Mouse (Mus musculus) heart, adult 2 months (tissue): Measurements from ENCODE around the gene Phpt1.

Experiments
- CTCF ChIP-seq: fragments of 200-600 bp; IDR thresholded peaks from 2 replicates; pipeline ENCODE4 v1.8.1; 2022; ENCODE audit warnings: antibody characterized with exemption, mild to moderate bottlenecking, moderate library complexity
- EP300 ChIP-seq: fragments of 200-500 bp; IDR thresholded peaks from 2 replicates; pipeline ENCODE4 v1.6.1; 2011; ENCODE audit warnings: low read depth, low read length, control low read depth; ENCODE audit not compliant: insufficient read depth

DNA sequence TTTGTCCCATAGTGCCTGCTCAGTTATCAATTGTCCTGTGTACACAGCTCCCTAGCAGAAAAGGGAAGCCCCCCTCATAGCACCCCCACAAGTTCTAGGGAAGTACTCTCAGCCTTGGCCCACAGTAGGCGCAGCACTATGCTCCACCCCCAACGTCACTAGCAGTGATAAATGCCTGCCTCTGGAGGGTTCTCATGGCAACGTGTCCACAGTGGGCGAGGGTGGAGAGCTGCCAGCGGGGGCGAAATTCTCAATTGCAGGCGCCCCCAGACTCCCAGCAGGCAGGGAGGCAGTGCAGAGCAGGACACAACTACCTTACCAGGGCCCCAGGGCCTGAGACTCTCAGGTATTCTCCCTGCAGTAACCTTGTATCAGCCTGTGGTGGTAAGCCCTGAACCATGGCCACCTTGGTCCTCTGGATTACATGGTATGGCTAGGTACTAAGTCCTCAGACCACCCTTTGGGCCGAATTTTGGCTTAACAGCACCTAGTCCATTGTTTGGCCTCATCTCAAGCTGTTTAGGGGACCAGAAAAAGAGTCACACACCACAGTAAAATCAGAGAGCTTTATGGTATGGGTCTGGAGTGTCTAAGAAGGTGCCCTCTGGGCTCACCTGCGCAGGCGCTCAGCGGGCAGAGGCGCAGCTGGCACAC, 7.6 kb upstream of the Phpt1 start:
- no peak for TF ChIP-seq CTCF
- TF ChIP-seq EP300 = no peak
